Mouse (Mus musculus): ENCODE measurements around the gene Usp10. TPM values are rescaled to one million over a fixed set of nuclear protein-coding genes. Genes with fewer than 3 reads are reported as not detected.
A peak's percentile ranks its signal among the peaks of the same experiment; 100 is the strongest.

Usp10 gene
- total and polyA plus RNA-seq, 3 experiments = 80.0 to 161 (median 152) TPM

DNA sequence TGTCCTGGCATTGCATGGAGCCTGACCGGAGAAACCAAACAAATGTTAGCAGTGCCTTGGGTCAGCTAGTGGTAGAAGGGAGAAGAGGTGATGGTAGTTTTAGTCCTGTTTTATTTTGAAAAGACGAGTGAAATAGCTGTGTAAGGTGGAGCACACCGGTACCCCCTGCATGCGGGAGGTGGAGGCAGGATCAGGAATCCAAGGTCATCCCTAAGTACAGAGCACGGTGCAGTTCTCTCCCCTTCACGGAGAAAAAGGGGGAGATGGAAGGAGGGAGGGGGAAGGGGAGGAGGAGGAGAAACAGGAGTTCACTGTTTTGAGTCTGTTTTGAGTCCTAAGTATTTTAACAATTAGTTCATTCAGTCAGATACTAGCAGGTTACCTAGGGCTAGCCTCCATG is 2.5 kb downstream of the Usp10 start:
- peaks cover 2% of the 10 kb centered on the region for H3K27me3 ChIP-seq (replicated peaks)
- no peak for TF ChIP-seq NELFE (IDR thresholded peaks at IDR 0.05; ENCODE audit: low read depth, low read length)
- no peak for TF ChIP-seq MAZ (IDR thresholded peaks at IDR 0.05; ENCODE audit: low read depth, low read length)
- dilution Hi-C loops (cut with MboI; ENCODE audit: extremely low pct_ligation_motif_present, extremely low pct_unique_long_range_greater_than_20kb, low sequenced_read_pairs) = no loop called here
- H3K36me3 ChIP-seq (replicated peaks in 1 of 2; ENCODE audit: control insufficient read depth in 1 of 2, insufficient read depth in 1 of 2, low read length in 1 of 2) = peaks cover 2 to 33% of the 10 kb centered on the region in 2 experiments
- in situ Hi-C loops (cut with MboI; ENCODE audit: low pct_ligation_motif_present, low pct_unique_long_range_greater_than_20kb, low sequenced_read_pairs) = no loop called here
- H3K27ac ChIP-seq (ENCODE audit: insufficient read depth, low read depth) = no peak overlapping the region
- peaks cover 15 to 51% of the 10 kb centered on the region in 2 experiments for H3K4me1 ChIP-seq (ENCODE audit: control insufficient read depth in 1 of 2, insufficient read depth in 2 of 2)
- no peaks in the 10 kb centered on the region for H3K9me3 ChIP-seq (replicated peaks; ENCODE audit: low read length)
- H3K79me2 ChIP-seq (replicated peaks; ENCODE audit: control insufficient read depth, extremely low read depth, insufficient read depth, poor library complexity, severe bottlenecking) = peaks cover 68% of the 10 kb centered on the region
- peak overlapping the region in 2 of 3 experiments; percentile 14 to 94 for H3K4me3 ChIP-seq (replicated peaks in 1 of 3; ENCODE audit: low read depth in 2 of 3, low read length in 2 of 3, poor library complexity in 1 of 3)
- DNase-seq (ENCODE audit: extremely low read depth) = no peak
- peak overlapping the region; percentile 69; the same call in 1 of the 2 replicates for H3K9ac ChIP-seq (ENCODE audit: insufficient read depth, low read depth)
- H3K4me2 ChIP-seq (ENCODE audit: insufficient read depth, low read depth, poor library complexity, severe bottlenecking) = peak overlapping the region; percentile 65

DNA sequence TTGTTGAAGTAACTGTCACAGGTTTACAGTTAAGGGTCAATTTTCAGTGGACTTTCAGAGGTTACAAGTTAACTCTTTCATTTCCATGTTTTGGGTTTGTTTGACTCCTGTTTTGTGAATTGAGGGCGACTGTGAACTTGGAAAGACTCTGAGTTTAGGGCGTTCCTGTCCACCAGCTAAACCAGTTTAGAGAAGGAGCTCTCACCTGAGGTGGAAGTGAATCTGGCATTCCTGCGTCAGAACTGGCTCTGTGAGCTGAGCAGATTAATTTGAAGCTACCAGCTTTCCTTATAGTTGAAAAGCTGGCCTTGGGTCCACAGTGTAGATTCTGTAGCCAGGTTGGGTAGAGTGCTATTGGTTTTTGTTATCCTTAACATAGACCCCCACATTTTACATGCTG is 3.0 kb downstream of the Usp10 start:
- TF ChIP-seq MYC (IDR thresholded peaks at IDR 0.05; ENCODE audit: low read depth, low read length) (no peak), ZMIZ1 (IDR thresholded peaks at IDR 0.05; ENCODE audit: low read depth, low read length) (no peak), SMC3 (IDR thresholded peaks at IDR 0.05; ENCODE audit: low read depth, low read length) (no peak), ZNF384 (IDR thresholded peaks at IDR 0.05; ENCODE audit: low read depth, low read length) (no peak), RAD21 (IDR thresholded peaks at IDR 0.05; ENCODE audit: low read depth, low read length) (no peak), KAT2A (IDR thresholded peaks at IDR 0.05; ENCODE audit: insufficient replicate concordance, low read length) (no peak), EP300 (IDR thresholded peaks at IDR 0.05; ENCODE audit: low read length) (no peak), MAFK (IDR thresholded peaks at IDR 0.05; ENCODE audit: insufficient replicate concordance, low read length) (no peak), JUND (conservative IDR thresholded peaks at IDR 0.05; ENCODE audit: low read depth, low read length) (no peak)
- no peaks in the 10 kb centered on the region for H3K9me3 ChIP-seq (replicated peaks; ENCODE audit: low read length)
- H3K9ac ChIP-seq (ENCODE audit: insufficient read depth, low read depth) = no peak overlapping the region
- peaks cover 4 to 39% of the 10 kb centered on the region in 2 experiments for H3K36me3 ChIP-seq (replicated peaks in 1 of 2; ENCODE audit: control insufficient read depth in 1 of 2, insufficient read depth in 1 of 2, low read length in 1 of 2)
- H3K4me3 ChIP-seq (replicated peaks in 1 of 3; ENCODE audit: low read depth in 2 of 3, low read length in 2 of 3, poor library complexity in 1 of 3) = no peak overlapping the region
- H3K79me2 ChIP-seq (replicated peaks; ENCODE audit: control insufficient read depth, extremely low read depth, insufficient read depth, poor library complexity, severe bottlenecking) = peaks cover 73% of the 10 kb centered on the region
- no peak overlapping the region; the same call in 1 of the 2 replicates for H3K4me2 ChIP-seq (ENCODE audit: insufficient read depth, low read depth, poor library complexity, severe bottlenecking)
- dilution Hi-C loops (cut with MboI; ENCODE audit: extremely low pct_ligation_motif_present, extremely low pct_unique_long_range_greater_than_20kb, low sequenced_read_pairs) = no loop called here
- H3K4me1 ChIP-seq (ENCODE audit: control insufficient read depth in 1 of 2, insufficient read depth in 2 of 2) = peaks cover 15 to 51% of the 10 kb centered on the region in 2 experiments
- no peak for DNase-seq (ENCODE audit: extremely low read depth)
- H3K27ac ChIP-seq (ENCODE audit: insufficient read depth, low read depth) = no peak overlapping the region
- no peaks in the 10 kb centered on the region for H3K27me3 ChIP-seq (replicated peaks)
- in situ Hi-C loops (cut with MboI; ENCODE audit: low pct_ligation_motif_present, low pct_unique_long_range_greater_than_20kb, low sequenced_read_pairs) = no loop called here

DNA sequence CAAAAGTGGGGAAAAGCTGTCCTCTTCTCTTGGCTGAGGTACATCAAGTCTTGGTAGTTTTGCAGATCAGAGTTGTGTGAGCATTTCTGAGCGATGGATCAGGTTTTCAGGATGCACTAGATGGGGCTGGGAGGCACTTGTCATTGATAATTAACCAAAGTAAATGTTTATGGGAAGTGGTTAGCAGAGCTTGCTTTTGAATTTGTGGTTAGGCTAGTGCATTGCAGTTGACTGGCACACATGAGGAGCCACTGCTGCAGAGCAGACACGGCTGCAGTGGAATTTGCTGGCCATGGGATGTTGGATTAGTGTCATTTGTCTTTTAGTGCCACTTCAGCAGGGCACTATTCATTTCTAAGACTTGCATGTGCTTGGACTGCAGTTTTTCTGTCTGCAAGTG is 4.0 kb downstream of the Usp10 start:
- Histone ChIP-seq H3K27ac (ENCODE audit: insufficient read depth, low read depth) (no peak overlapping the region), H3K4me2 (ENCODE audit: insufficient read depth, low read depth, poor library complexity, severe bottlenecking) (no peak overlapping the region; the same call in 1 of the 2 replicates), H3K4me1 (ENCODE audit: control insufficient read depth in 1 of 2, insufficient read depth in 2 of 2) (peaks cover 17 to 51% of the 10 kb centered on the region in 2 experiments), H3K4me3 (replicated peaks in 1 of 3; ENCODE audit: low read depth in 2 of 3, low read length in 2 of 3, poor library complexity in 1 of 3) (no peak overlapping the region), H3K36me3 (replicated peaks in 1 of 2; ENCODE audit: control insufficient read depth in 1 of 2, insufficient read depth in 1 of 2, low read length in 1 of 2) (peaks cover 10 to 46% of the 10 kb centered on the region in 2 experiments), H3K9me3 (replicated peaks; ENCODE audit: low read length) (no peaks in the 10 kb centered on the region), H3K79me2 (replicated peaks; ENCODE audit: control insufficient read depth, extremely low read depth, insufficient read depth, poor library complexity, severe bottlenecking) (peaks cover 83% of the 10 kb centered on the region), H3K27me3 (replicated peaks) (no peaks in the 10 kb centered on the region), H3K9ac (ENCODE audit: insufficient read depth, low read depth) (no peak overlapping the region)
- DNase-seq (ENCODE audit: extremely low read depth) = no peak
- in situ Hi-C loops (cut with MboI; ENCODE audit: low pct_ligation_motif_present, low pct_unique_long_range_greater_than_20kb, low sequenced_read_pairs) (no loop called here), dilution Hi-C loops (cut with MboI; ENCODE audit: extremely low pct_ligation_motif_present, extremely low pct_unique_long_range_greater_than_20kb, low sequenced_read_pairs) (no loop called here)
- TF ChIP-seq NRF1 (IDR thresholded peaks at IDR 0.05; ENCODE audit: low read depth, low read length) (no peak), SMC3 (IDR thresholded peaks at IDR 0.05; ENCODE audit: low read depth, low read length) (no peak), HCFC1 (IDR thresholded peaks at IDR 0.05; ENCODE audit: low read depth, low read length) (no peak)

Data from CH12.LX (cell line).